Mouse (Mus musculus) embryo, embryonic 11.5 days (tissue): Measurements from ENCODE around the gene AW549877.
A peak's percentile ranks its signal among the peaks of the same experiment; 100 is the strongest.

ENCODE experiments used
- DNase-seq: peaks from one replicate; pipeline ENCODE4 v3.0.0-alpha.2; 2012; ENCODE audit warnings: low read depth, low spot score

The AW549877 gene

DNA sequence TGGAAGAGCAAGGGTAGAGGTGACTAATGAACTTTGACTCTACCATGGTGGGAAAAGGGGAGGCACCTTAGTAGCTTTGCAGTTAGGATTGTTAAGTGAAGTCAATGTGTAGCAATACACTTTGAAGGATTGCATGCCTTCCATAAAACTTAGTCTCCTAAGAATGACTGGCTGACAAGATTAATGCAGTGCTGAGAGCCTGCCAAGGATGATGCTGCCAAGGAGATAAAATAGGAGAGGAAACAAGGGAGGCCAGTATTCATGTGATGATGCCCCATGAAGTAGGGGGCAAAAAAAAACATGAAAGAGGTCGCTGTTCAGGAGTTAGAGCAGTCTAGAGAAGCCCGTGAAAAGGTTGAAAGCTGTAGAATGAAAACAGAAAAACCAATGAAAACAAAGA lies 10.7 kb downstream of the AW549877 start:
- DNase-seq: no peak

DNA sequence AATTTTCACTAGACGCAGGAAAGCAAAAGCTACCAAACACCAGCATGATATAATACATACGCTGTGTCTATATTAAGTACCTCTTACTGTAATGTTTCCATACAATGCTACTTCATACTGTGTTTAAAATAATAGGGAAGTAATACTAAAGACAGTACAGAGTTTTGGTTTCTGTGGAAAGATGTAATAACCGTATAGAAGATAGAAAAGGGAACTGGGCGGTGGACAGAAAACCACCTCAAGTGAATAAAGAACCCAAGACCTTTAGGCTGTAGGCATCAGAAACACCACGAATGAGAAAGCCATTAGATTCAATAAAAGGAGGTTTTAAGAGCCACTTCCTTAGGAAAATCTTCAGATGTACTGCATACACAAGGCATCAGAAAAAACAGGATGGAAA lies 12.8 kb downstream of the AW549877 start:
- DNase-seq: no peak

DNA sequence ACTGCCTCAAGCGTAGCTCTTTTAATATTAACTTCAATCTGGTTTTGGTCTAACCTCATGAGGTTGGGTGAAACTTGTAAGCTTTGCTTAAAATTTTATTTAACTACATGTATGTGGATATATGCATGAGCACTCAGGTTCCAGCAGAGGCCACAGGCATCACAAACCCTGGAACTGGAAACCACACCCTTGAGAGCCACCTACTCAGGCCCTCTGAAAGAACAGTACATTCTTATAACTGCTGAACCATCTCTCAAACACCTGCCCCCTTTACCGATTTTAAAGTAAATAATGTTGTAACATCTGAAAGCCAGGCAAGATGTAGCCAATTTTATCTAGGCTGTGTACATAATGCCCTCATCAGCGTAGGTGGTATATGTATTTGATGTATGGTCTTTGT lies 15.7 kb downstream of the AW549877 start:
- DNase-seq: no peak

DNA sequence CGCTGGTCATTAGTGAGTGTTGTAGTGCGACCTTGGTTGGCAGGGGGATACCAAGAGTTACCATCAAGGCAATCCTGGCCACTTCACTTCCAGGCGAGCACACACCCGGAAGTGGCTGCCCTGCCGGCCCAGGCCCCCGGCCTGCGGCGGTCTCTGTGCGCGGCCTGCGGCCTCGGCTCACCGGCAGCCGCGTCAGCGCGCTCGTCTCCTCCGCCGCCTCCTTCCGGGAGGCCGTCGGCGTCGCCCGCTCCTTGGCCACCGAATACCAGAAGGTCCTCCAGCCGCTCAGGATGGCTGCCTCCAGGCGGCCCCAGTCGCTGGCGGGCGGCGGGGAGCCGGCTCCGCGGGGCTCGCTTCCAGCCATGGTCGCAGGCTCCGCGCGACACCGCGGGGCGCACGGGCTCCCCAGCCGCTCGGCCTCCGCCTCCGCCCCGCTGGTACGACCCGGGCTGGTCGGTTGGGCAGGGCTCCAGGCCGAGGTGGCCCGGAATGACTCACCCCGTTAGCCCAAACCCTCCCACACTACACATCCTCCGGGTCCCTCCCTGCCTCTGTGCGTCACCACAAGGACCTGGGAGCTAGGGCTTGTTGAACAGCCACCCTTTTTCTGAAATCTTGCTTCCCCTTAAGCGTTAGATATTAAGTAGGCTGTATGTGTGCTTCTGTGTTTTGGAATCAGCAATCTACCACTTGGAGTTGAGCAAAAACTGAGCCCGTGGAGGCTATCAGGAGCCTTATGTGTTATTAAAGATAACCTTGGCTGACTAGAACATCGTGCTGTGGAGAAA lies 16.3 kb downstream of the AW549877 start, which contains the start of gene Fbxo4:
Gene Fbxo4, minus strand, starts transcription at position 513 of the 788 bp plus-strand sequence.
- DNase-seq: peak; percentile 40

DNA sequence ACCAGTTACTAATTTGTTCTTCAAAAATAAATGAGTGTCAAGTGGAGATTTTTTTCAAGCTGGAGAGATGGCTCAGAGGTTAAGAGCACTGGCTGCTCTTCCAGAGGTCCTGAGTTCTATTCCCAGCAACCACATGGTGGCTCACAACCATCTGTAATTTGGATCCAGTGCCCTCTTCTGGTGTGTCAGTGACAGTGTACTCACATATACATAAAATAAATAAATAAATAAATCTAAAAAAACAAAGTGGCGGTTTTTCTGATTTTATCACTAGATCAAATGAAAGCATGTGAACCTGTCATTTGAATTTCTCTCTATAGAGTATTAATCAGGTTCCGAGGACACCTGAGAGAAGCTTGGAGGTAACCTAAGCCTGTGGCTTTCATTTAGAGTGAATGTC lies 17.3 kb downstream of the AW549877 start:
- DNase-seq: no peak

DNA sequence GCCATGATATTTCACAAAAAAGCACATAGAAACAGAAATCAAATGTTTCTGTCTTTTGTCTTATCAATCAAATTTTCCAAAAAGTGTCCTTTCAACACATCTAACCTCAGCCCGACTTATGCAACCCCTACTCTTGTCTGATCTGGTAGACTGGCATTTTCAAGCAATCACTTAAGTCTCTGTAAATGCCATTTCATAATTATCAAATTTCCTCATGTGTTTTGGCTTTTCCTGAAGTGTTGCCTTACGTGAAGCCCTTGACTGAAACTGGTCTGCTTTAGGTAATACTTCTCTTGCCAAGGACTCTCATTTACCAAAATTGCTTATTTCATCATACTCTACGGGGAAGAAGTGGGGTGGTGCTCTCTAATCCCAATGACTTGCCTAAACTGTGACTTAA lies 22.2 kb downstream of the AW549877 start:
- no peak for DNase-seq

DNA sequence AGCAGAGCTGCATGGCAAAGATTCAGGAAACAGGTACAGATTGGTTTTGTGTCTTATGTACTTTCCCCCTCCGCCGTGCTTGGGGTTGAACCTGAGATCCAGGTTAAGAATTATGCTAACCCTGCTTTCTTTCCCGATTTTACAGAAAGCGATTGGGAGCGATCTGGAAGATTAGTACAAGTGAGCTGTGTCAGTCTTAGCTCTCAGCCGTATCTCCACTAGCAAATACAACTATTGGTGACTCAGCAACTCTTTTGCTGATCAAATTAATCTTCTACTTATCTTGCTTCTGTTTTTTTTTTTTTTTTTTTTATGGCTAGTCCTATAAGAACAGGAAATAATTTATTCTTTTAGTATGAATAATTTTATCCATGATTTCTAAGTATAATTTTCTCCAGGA lies 25.4 kb downstream of the AW549877 start:
- no peak for DNase-seq

DNA sequence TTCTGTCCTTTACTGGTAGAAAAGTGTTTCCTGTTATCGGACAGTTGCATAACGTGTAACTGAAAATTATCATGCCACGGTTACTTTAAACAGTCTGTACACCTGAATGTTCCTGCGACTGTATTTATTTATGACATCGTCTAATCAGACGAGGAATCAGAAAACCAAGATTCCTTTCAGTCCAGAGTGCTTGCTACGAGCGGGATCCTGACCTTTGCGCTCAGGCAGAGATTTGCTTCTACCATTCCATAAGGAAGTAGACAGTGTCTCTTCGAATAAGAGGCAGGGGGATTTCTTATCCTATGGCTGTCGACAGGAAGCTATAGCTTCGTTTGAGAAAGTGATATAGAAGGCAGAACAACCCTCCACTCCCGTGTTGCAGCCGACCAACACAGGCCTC lies 25.8 kb downstream of the AW549877 start:
- DNase-seq: no peak

DNA sequence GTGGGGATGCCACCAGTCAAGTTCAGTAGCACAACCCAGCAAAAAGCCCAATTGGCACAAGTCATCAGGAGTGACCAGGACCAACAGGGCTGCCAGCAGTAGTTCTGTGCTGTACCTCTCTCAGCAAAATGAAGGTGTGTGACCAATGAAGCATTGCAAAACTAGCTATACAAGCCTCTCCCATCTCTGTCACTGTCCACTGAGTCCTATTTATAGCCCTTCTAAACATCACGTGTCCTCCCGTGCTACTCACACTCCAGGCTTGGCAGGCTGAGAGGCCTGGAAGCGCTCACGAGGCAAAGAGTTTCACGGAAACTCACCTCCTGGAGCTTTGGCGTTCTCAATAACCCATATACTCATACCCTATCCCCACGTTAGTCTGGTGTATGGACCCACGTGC lies 33.3 kb downstream of the AW549877 start:
- no peak for DNase-seq

DNA sequence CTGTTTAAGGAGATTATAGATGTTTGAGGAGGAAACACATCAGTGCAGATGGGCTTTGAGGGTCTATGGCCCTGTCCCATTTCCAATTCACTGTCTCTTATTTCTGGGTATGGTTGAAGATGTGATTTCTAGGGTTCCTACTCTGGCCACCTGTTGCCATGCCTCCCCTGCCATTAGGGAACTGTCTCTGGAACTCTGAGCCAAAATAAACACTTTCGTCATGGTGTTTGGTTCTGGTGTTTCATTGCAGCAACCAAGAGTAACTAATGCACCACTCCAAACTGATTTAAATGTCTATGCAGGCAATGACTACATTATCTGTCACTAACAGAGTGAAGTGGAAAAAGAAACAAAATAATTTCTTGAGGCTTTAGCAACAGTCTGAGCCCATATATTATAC lies 35.5 kb downstream of the AW549877 start:
- no peak for DNase-seq

DNA sequence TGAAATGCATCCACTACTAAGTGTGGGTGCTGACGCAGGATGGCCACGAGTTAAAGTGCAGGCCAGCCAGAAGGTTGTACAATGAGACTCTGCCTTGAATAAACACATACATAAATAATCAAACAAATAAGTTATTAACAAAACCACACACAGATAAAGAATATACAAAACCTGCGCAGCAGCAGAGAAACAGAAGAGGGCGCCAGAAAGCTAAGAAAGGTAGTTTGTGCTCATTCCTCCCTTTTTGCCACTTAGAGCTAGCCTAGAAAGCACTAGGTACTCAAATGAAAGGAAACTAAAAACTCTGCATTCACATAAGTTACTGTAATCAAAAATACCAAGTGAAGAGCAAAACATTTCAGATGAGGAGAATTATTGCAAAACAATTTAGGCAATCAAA lies 37.6 kb downstream of the AW549877 start:
- DNase-seq: peak; percentile 23

DNA sequence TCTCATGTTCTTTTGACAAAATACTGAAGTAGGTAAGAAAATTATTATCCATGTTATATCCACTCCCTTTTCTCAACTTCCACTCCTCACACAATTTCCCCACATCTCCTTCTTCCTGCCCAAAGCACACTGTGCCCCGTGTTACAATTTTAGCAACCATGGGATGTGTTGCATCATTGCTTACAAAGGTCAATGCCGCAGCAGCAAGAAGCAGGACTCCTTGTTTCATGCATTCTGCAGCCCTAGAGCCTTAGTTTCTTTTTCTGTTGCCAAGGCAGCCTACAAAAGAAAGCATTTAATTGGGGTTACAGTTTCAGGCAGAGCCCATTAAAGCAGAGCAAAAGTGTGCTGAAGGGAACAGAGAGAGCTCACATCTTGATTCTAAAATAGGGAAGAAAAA lies 40.6 kb downstream of the AW549877 start:
- DNase-seq: no peak

DNA sequence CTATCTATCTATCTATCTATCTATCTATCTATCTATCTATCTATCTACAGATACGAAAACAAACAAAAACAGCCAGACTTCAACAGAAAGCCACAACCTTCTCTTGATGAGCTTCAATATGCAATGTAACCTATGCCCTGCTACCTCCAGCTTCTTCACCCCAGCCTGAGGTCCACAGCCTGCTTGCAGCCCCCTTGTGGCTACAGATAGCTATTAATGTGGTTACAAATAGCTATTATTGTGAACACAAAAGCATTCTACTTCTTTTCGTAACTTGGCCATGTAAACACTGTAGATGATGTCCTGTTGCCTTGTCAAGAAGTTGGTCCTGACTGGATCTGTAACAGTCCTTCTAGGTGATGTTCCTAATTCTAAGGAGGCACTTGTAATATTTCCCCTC lies 57.4 kb downstream of the AW549877 start:
- DNase-seq: no peak

DNA sequence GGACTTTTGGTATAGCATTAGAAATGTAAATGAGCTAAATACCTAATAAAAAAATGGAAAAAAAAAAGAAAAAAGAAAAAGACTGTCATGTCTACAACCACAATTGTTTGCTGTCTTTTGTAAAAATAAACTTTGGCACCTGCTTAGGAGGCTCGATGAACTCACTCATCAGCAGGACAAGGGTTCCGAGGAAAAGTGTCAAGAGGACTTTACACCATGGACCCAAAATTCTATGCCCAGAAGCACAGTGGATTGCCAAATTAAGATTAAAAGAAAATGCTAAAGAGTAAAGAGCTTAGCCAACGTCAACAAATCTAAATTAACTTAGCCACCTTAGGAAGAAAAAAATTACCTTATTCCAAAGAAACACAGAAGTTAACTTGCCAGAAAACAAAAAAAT lies 59.5 kb downstream of the AW549877 start:
- no peak for DNase-seq

DNA sequence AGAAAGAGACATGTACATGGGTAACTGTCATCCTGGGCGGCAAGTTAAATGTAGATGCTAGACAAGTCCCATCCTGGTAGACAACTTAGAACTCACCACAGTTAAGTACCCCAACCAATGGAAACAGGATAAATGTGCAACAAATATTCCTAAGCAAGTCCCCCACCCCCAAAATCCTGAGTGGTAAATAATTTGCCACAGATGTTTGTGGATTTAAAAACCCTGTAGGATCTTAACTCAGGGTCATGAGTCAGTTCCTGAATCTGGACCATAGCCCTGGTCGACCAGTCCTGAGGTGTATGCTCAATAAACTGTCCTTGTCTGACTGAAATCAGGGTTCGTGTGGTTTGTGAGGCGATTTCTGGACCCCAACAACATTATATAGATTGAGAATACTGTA lies 62.1 kb downstream of the AW549877 start:
- DNase-seq: no peak
